Mouse (Mus musculus) liver, postnatal 0 days (tissue): ENCODE measurements around the gene Duox1.

ENCODE experiments used
- CTCF ChIP-seq: sonication (generic); IDR thresholded peaks from 2 replicates; pipeline ENCODE4 v1.5.1; 2016; ENCODE audit warnings: antibody characterized with exemption, low read depth
- EP300 ChIP-seq: IDR thresholded peaks from 2 replicates; pipeline ENCODE4 v1.6.1; 2016; ENCODE audit warnings: antibody characterized with exemption, low read depth, mild to moderate bottlenecking

DNA sequence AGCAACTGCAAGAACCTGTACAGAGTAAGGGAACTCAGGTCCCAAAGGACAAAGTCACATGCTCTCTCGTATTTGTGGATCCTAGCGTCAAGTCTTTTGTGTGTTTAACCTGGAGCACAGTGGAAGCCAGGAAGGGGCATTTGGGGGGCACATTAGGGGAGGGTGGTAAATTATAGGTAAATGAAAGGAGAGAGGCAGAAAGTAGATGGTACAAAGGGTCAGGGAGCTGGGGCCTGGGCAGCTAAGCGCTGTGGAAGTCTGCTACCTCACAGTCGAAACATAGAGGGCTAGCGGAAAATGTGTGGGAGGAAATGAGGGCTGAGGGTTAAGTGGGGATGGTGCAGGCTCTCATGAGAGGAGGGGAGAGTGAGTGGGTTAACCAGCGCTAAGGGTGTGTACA is 66.6 kb downstream of the Duox1 start:
- TF ChIP-seq CTCF: no peak
- TF ChIP-seq EP300: no peak
